Mouse (Mus musculus) spleen, postnatal 4 days (tissue): ENCODE measurements around the gene Kir3dl2.
"Not testable (repeated sequence)": the region's sequence is repeated elsewhere in the genome, so short reads cannot be mapped to it uniquely, and the experiment has no call there.

Source experiments
- DNase-seq, 2 experiments: peaks; one replicate each; pipeline ENCODE4 v3.0.0; 2022; ENCODE audit warnings: low spot score in 2 of 2

The Kir3dl2 gene

GRCm38 (mm10) chrX:136543956-136544355, at the start of gene Kir3dl2:
Gene Kir3dl2 (minus strand): TSS chrX:136544056.
- DNase-seq = not testable (repeated sequence)

DNA sequence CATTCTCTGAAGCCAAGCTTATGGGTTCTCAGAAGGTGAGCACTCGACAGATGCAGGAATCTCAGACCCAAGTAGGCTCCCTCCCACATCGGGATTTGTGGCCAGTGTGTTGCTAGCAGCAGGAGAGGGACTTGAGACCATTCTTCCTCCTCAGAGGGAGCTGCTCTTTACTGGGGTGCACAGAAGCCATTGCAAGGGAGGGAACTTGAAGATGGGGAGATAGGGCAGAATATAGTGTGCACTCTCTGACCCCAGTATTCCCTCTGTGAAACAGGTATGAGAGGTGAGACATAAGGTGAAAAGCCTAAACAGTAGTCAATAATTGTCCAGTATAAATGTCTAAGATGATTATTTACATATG, 47.0 kb upstream of the Kir3dl2 start:
- DNase-seq = no peak

GRCm38 (mm10) chrX:136590199-136590896, 46.5 kb upstream of the Kir3dl2 start, which contains the start of gene Tceal3:
Gene Tceal3 (plus strand): TSS chrX:136590842.
- DNase-seq = no peak

GRCm38 (mm10) chrX:136584617-136585016, 40.8 kb upstream of the Kir3dl2 start:
- no peak for DNase-seq

- not testable (repeated sequence) for DNase-seq
These were observed 25.2 kb upstream of the Kir3dl2 start for GRCm38 (mm10) chrX:136569094-136569493.

GRCm38 (mm10) chrX:136517699-136518098, 26.2 kb downstream of the Kir3dl2 start, which contains the start of gene Kir3dl1:
Gene Kir3dl1 (plus strand): TSS chrX:136517999.
- not testable (repeated sequence) for DNase-seq
